Mouse (Mus musculus) embryonic facial prominence, embryonic 14.5 days (tissue): ENCODE data around the gene Flad1. TPM values are rescaled to one million over a fixed set of nuclear protein-coding genes. Genes with fewer than 3 reads are reported as not detected.

Experiments
- ATAC-seq: fragments of 200-750 bp; cut with Nextera tagmentation; 2 replicates; pipeline ENCODE4 v1.8.0; 2017; ENCODE audit warnings: low read depth, moderate number of reproducible peaks, moderate TSS enrichment
- DNase-seq: peaks from one replicate; pipeline ENCODE4 v3.0.0-alpha.2; 2015; ENCODE audit warnings: low spot score
- H3K27ac ChIP-seq: fragments of 300-500 bp; sonication (generic); replicated peaks from 2 replicates; pipeline ENCODE4 v1.5.1; 2014; ENCODE audit warnings: low read depth, mild to moderate bottlenecking, low read length, moderate library complexity
- H3K27me3 ChIP-seq: fragments of 300-500 bp; sonication (generic); replicated peaks from 2 replicates; pipeline ENCODE4 v1.6.1; 2014; ENCODE audit warnings: low read length; ENCODE audit not compliant: control insufficient read depth, insufficient read depth
- H3K36me3 ChIP-seq: fragments of 300-500 bp; sonication (generic); 2 replicates; pipeline ENCODE4 v1.6.1; 2014; ENCODE audit warnings: low read length, mixed read lengths; ENCODE audit not compliant: control insufficient read depth, insufficient read depth
- H3K4me1 ChIP-seq: fragments of 300-500 bp; sonication (generic); 2 replicates; pipeline ENCODE4 v1.6.1; 2014; ENCODE audit warnings: antibody characterized with exemption, low read length; ENCODE audit not compliant: control insufficient read depth, insufficient read depth
- H3K4me2 ChIP-seq: fragments of 300-500 bp; sonication (generic); 2 replicates; pipeline ENCODE4 v1.6.1; 2014; ENCODE audit warnings: low read depth, mild to moderate bottlenecking, low read length, moderate library complexity, mixed read lengths
- H3K4me3 ChIP-seq: fragments of 300-500 bp; sonication (generic); 2 replicates; pipeline ENCODE4 v1.5.1; 2014; ENCODE audit warnings: low read depth, mild to moderate bottlenecking, low read length
- H3K9ac ChIP-seq: fragments of 300-500 bp; sonication (generic); 2 replicates; pipeline ENCODE4 v1.6.1; 2014; ENCODE audit warnings: low read depth, mild to moderate bottlenecking, low read length, moderate library complexity, mixed read lengths
- H3K9me3 ChIP-seq: fragments of 300-500 bp; sonication (generic); 2 replicates; pipeline ENCODE4 v1.6.1; 2016; ENCODE audit warnings: low read length; ENCODE audit not compliant: control insufficient read depth
- WGBS: fragments of 180-500 bp; shearing (Covaris S2); extraction: QIAGEN DNeasy Blood & Tissue Kit; methylation state at CpG from one replicate; pipeline ENCODE4 v1.1.7; 2014; 5-methylcytosine and 5-hydroxymethylcytosine counted together
- polyA plus RNA-seq: library from polyadenylated mRNA; unstranded; fragments of >200 nt; fragmentation: Nextera tagmentation; extraction: Ambion mirVana; gene quantifications from 2 replicates; pipeline ENCODE4 v1.2.1, GENCODE M21; 2014

Gene Flad1
- polyA plus RNA-seq, 1 experiment from 2014 or later, result 24.8 TPM

- no peak overlapping the region for H3K4me3 ChIP-seq
- H3K9ac ChIP-seq, result peak overlapping the region; percentile 66; the same call in 1 of the 2 replicates
- 84% methylated on average over 30 of the region's 31 CpGs for WGBS
- H3K4me1 ChIP-seq, result no peaks in the 10 kb centered on the region
- ATAC-seq (no peak), DNase-seq (no peak)
- no peaks in the 10 kb centered on the region for H3K9me3 ChIP-seq
- no peak overlapping the region for H3K27ac ChIP-seq
- H3K27me3 ChIP-seq, result no peaks in the 10 kb centered on the region
- H3K36me3 ChIP-seq, result 0 out of 2 replicates have a peak, but pooled peaks cover 5% of the 10 kb centered on the region
- peak overlapping the region; percentile 60; the same call in 1 of the 2 replicates for H3K4me2 ChIP-seq
These were observed 32.1 kb downstream of the Flad1 start for GRCm38 (mm10) chr3:89379388-89380131.

- H3K9me3 ChIP-seq, result no peaks in the 10 kb centered on the region
- H3K9ac ChIP-seq, result peak overlapping the region; percentile 66
- H3K27ac ChIP-seq, result peak overlapping the region; percentile 45
- peak; percentile 88 for DNase-seq
- H3K4me3 ChIP-seq, result peak overlapping the region; percentile 45
- WGBS, result 2% methylated on average over 13 of the region's 29 CpGs
- peak overlapping the region; percentile 60 for H3K4me2 ChIP-seq
- no peaks in the 10 kb centered on the region for H3K27me3 ChIP-seq
- 0 out of 2 replicates have a peak, but pooled peaks cover 5% of the 10 kb centered on the region for H3K36me3 ChIP-seq
- ATAC-seq, result peak; percentile 89
- H3K4me1 ChIP-seq, result no peaks in the 10 kb centered on the region
These were observed 33.1 kb downstream of the Flad1 start for GRCm38 (mm10) chr3:89378394-89379067.

- H3K27ac ChIP-seq, result no peak overlapping the region
- no peaks in the 10 kb centered on the region for H3K4me1 ChIP-seq
- no peaks in the 10 kb centered on the region for H3K9me3 ChIP-seq
- peak overlapping the region; percentile 66; the same call in 1 of the 2 replicates for H3K9ac ChIP-seq
- DNase-seq (no peak), ATAC-seq (peak; percentile 1; the same call in 1 of the 2 replicates)
- H3K27me3 ChIP-seq, result no peaks in the 10 kb centered on the region
- H3K4me2 ChIP-seq, result peak overlapping the region; percentile 60
- 0 out of 2 replicates have a peak, but pooled peaks cover 5% of the 10 kb centered on the region for H3K36me3 ChIP-seq
- 74% methylated on average over 4 of the region's 4 CpGs for WGBS
- no peak overlapping the region for H3K4me3 ChIP-seq
These were observed 33.8 kb downstream of the Flad1 start for GRCm38 (mm10) chr3:89377831-89378230.

GRCm38 (mm10) chr3:89373581-89374231 lies 38.0 kb downstream of the Flad1 start:
- H3K27ac ChIP-seq, result no peak overlapping the region
- no peaks in the 10 kb centered on the region for H3K36me3 ChIP-seq
- no peak overlapping the region for H3K4me3 ChIP-seq
- no peaks in the 10 kb centered on the region for H3K4me1 ChIP-seq
- no peak overlapping the region for H3K4me2 ChIP-seq
- H3K27me3 ChIP-seq, result no peaks in the 10 kb centered on the region
- no peak for DNase-seq
- WGBS, result 41% methylated on average over 5 of the region's 5 CpGs
- no peak overlapping the region for H3K9ac ChIP-seq
- no peaks in the 10 kb centered on the region for H3K9me3 ChIP-seq
- no peak for ATAC-seq

- no peak overlapping the region for H3K9ac ChIP-seq
- H3K36me3 ChIP-seq, result no peaks in the 10 kb centered on the region
- no peak overlapping the region for H3K4me2 ChIP-seq
- no peaks in the 10 kb centered on the region for H3K9me3 ChIP-seq
- no peaks in the 10 kb centered on the region for H3K27me3 ChIP-seq
- no peak for DNase-seq
- ATAC-seq, result no peak
- 60% methylated on average over 11 of the region's 11 CpGs for WGBS
- H3K4me1 ChIP-seq, result no peaks in the 10 kb centered on the region
- no peak overlapping the region for H3K4me3 ChIP-seq
- no peak overlapping the region for H3K27ac ChIP-seq
These were observed 44.3 kb downstream of the Flad1 start for GRCm38 (mm10) chr3:89367338-89367737.

GRCm38 (mm10) chr3:89365486-89366414 lies 45.9 kb downstream of the Flad1 start:
- Histone ChIP-seq H3K27ac (no peak overlapping the region), H3K9ac (no peak overlapping the region), H3K4me1 (no peaks in the 10 kb centered on the region), H3K4me2 (no peak overlapping the region), H3K36me3 (no peaks in the 10 kb centered on the region), H3K27me3 (no peaks in the 10 kb centered on the region), H3K9me3 (no peaks in the 10 kb centered on the region), H3K4me3 (no peak overlapping the region)
- WGBS, result 69% methylated on average over 20 of the region's 20 CpGs
- DNase-seq (no peak), ATAC-seq (no peak)

GRCm38 (mm10) chr3:89365153-89365485 lies 46.6 kb downstream of the Flad1 start, which contains the start of gene Dcst1:
Gene Dcst1 (minus strand): TSS chr3:89365253.
- no peak within 1 kb of the TSS for H3K4me2 ChIP-seq
- no peak within 1 kb of the TSS for H3K9ac ChIP-seq
- no peak within 1 kb of the TSS for H3K27ac ChIP-seq
- ATAC-seq (no peak), DNase-seq (no peak)
- H3K9me3 ChIP-seq, result no peaks in the 10 kb centered on the region
- no peaks in the 10 kb centered on the region for H3K27me3 ChIP-seq
- H3K4me1 ChIP-seq, result no peaks in the 10 kb centered on the region
- no peaks in the 10 kb centered on the region for H3K36me3 ChIP-seq
- 88% methylated on average over 11 of the region's 11 CpGs for WGBS
- no peak within 1 kb of the TSS for H3K4me3 ChIP-seq

- WGBS, result 58% methylated on average over 8 of the region's 8 CpGs
- Histone ChIP-seq H3K36me3 (no peaks in the 10 kb centered on the region), H3K27ac (no peak overlapping the region), H3K4me1 (no peaks in the 10 kb centered on the region), H3K9me3 (no peaks in the 10 kb centered on the region), H3K4me2 (no peak overlapping the region), H3K27me3 (no peaks in the 10 kb centered on the region), H3K4me3 (no peak overlapping the region), H3K9ac (no peak overlapping the region)
- DNase-seq (no peak), ATAC-seq (no peak)
These were observed 47.0 kb downstream of the Flad1 start for GRCm38 (mm10) chr3:89364631-89365030.
